Mouse (Mus musculus): ENCODE data around the gene Prl7a1.

DNA sequence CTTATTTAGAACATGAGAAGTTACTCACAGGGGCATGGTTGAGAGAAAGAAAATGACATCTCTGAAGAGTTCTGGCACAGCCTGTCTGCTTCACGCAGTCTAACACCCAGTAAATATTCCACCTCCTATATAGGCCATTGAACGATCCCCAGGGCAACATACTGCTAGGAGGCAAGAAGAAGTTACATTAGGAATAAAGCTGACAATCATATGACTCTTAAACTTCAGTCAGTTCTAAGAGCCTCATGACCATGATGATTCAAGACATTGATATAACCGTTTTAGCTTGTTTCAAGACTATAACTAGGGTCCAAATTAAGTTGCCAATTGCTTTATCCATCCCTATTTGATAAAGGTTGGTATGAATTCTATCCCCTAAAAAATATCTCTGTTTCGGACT, 25.6 kb upstream of the Prl7a1 start, which contains the start of gene Prl7a2:
- TF ChIP-seq CTCF (IDR thresholded peaks at IDR 0.05 in 2 of 3, conservative IDR thresholded peaks at IDR 0.05 in 1 of 3; ENCODE audit: control insufficient read depth in 1 of 3, insufficient read depth in 1 of 3, low read depth in 2 of 3, low read length in 3 of 3, poor library complexity in 1 of 3, severe bottlenecking in 1 of 3) (no peak), POLR2AphosphoS5 (IDR thresholded peaks at IDR 0.05; ENCODE audit: borderline replicate concordance, low read depth, low read length) (no peak), POLR2AphosphoS2 (IDR thresholded peaks at IDR 0.05; ENCODE audit: low read length) (no peak), ELF1 (IDR thresholded peaks at IDR 0.05; ENCODE audit: low read depth, low read length) (no peak), MAX (IDR thresholded peaks at IDR 0.05; ENCODE audit: low read length) (no peak), UBTF (IDR thresholded peaks at IDR 0.05; ENCODE audit: borderline replicate concordance, insufficient read depth, low read depth, low read length) (no peak), ZNF384 (IDR thresholded peaks at IDR 0.05; ENCODE audit: low read depth, low read length) (no peak), TAL1 (IDR thresholded peaks at IDR 0.05; ENCODE audit: low read length) (no peak), MAFK (IDR thresholded peaks at IDR 0.05; ENCODE audit: borderline replicate concordance, low read depth, low read length) (no peak), EP300 (IDR thresholded peaks at IDR 0.05; ENCODE audit: low read depth in 1 of 2, low read length in 2 of 2) (no peak)

Data from MEL (cell line).